Mouse (Mus musculus): ENCODE measurements at regions not wholly inside any gene's neighbourhood (a gene's known extent, or its start where the extent isn't known, plus 50 kb on each side); places are given as distances from the start of the nearest gene placed in this dataset.

DNA sequence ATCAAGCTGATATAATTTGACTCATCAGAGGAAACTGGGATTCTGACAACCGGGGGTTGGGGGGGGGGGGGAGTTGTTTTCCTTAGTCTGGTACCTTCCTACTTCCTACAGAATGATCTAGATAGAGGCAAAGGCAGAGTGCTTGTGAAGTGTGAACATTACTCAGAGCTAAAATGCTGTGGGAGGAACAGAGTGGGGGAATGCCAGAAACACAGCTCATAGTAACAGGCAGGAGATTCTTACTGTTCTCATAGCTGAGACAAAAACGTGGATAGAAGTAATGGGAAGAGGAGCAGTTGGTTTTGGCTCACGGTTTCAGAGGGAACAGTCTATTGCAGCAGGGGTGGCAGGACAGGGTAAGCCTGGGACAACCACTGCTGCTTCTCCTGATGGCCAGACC lies 167.6 kb downstream of the Tgfb2 start:
- TF ChIP-seq CHD1 (IDR thresholded peaks at IDR 0.05; ENCODE audit: low read depth, low read length), result no peak
- TF ChIP-seq GATA1 (IDR thresholded peaks at IDR 0.05; ENCODE audit: low read depth, low read length), result no peak
- no peak for TF ChIP-seq ZMIZ1 (IDR thresholded peaks at IDR 0.05; ENCODE audit: low read depth, low read length)
- TF ChIP-seq RAD21 (IDR thresholded peaks at IDR 0.05; ENCODE audit: low read depth, low read length), result no peak
- no peak for TF ChIP-seq USF1 (IDR thresholded peaks at IDR 0.05; ENCODE audit: low read depth, low read length)
- no peak for TF ChIP-seq ZKSCAN1 (IDR thresholded peaks at IDR 0.05; ENCODE audit: low read depth, low read length)
- no peak for TF ChIP-seq POLR2AphosphoS5 (IDR thresholded peaks at IDR 0.05; ENCODE audit: borderline replicate concordance, low read depth, low read length)
- TF ChIP-seq RCOR1 (IDR thresholded peaks at IDR 0.05; ENCODE audit: low read depth, low read length), result no peak
- no peak for TF ChIP-seq EP300 (IDR thresholded peaks at IDR 0.05; ENCODE audit: low read depth in 1 of 2, low read length in 2 of 2)
- no peak for TF ChIP-seq ZC3H11A (IDR thresholded peaks at IDR 0.05; ENCODE audit: low read depth, low read length)
- TF ChIP-seq GABPA (IDR thresholded peaks at IDR 0.05; ENCODE audit: low read depth, low read length), result no peak
- no peak for TF ChIP-seq ZNF384 (IDR thresholded peaks at IDR 0.05; ENCODE audit: low read depth, low read length)
- no peak for TF ChIP-seq UBTF (IDR thresholded peaks at IDR 0.05; ENCODE audit: borderline replicate concordance, insufficient read depth, low read depth, low read length)
- no peak for TF ChIP-seq HCFC1 (IDR thresholded peaks at IDR 0.05; ENCODE audit: low read depth, low read length)
- TF ChIP-seq SIN3A (IDR thresholded peaks at IDR 0.05; ENCODE audit: low read length), result no peak
- TF ChIP-seq NRF1 (IDR thresholded peaks at IDR 0.05; ENCODE audit: insufficient read depth, low read depth, low read length, poor library complexity, severe bottlenecking), result no peak
- TF ChIP-seq CHD2 (IDR thresholded peaks at IDR 0.05; ENCODE audit: low read length), result no peak
- no peak for TF ChIP-seq MXI1 (IDR thresholded peaks at IDR 0.05; ENCODE audit: low read depth, low read length)
- no peak for TF ChIP-seq MAZ (IDR thresholded peaks at IDR 0.05; ENCODE audit: low read depth, low read length)
- no peaks in the 10 kb centered on the region for H3K79me2 ChIP-seq (ENCODE audit: control insufficient read depth, insufficient read depth, low read length, poor library complexity)
- no peaks in the 10 kb centered on the region for H3K9me3 ChIP-seq (replicated peaks; ENCODE audit: insufficient read depth, low read length)
- no peaks in the 10 kb centered on the region for H3K4me1 ChIP-seq (ENCODE audit: control insufficient read depth in 1 of 2, insufficient read depth in 2 of 2, low read length in 2 of 2)
- no peak for DNase-seq (ENCODE audit: low read depth, low spot score)
- no peak overlapping the region for H3K4me3 ChIP-seq (ENCODE audit: control insufficient read depth in 1 of 2, insufficient read depth in 1 of 2, low read depth in 2 of 2, low read length in 2 of 2)
- no peak overlapping the region for H3K9ac ChIP-seq (ENCODE audit: control insufficient read depth, low read depth, low read length, poor library complexity, severe bottlenecking)
- no peaks in the 10 kb centered on the region for H3K27me3 ChIP-seq (ENCODE audit: control insufficient read depth in 1 of 2, insufficient read depth in 2 of 2, low read length in 2 of 2)
- H3K36me3 ChIP-seq (ENCODE audit: control insufficient read depth in 1 of 2, insufficient read depth in 2 of 2, low read length in 2 of 2), result no peaks in the 10 kb centered on the region
- no peak overlapping the region for H3K27ac ChIP-seq (ENCODE audit: control insufficient read depth, low read depth, low read length)

DNA sequence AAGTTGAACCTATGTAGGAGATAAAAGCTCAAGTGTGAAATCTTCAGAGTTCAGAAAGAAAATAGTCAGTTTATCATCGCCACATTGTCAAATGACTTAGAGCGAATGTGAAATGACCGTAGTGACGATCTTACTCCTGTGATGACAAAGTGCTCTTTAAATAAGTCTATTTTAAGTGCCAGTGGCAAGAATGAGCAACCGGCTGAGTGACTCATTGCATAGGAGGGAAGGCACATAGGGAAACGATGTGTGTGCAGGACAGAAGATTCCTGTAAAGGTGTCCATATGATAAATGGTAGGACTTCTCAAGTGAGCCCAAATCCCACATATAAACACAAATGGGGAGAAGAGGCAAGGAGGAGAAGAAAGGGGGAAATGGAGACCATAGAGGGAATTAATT lies 189.8 kb downstream of the Tgfb2 start:
- Histone ChIP-seq H3K4me1 (ENCODE audit: control insufficient read depth in 1 of 2, insufficient read depth in 2 of 2, low read length in 2 of 2) (no peaks in the 10 kb centered on the region), H3K36me3 (ENCODE audit: control insufficient read depth in 1 of 2, insufficient read depth in 2 of 2, low read length in 2 of 2) (no peaks in the 10 kb centered on the region), H3K9ac (ENCODE audit: control insufficient read depth, low read depth, low read length, poor library complexity, severe bottlenecking) (no peak overlapping the region), H3K4me3 (ENCODE audit: control insufficient read depth in 1 of 2, insufficient read depth in 1 of 2, low read depth in 2 of 2, low read length in 2 of 2) (no peak overlapping the region), H3K27me3 (ENCODE audit: control insufficient read depth in 1 of 2, insufficient read depth in 2 of 2, low read length in 2 of 2) (no peaks in the 10 kb centered on the region), H3K9me3 (replicated peaks; ENCODE audit: insufficient read depth, low read length) (no peaks in the 10 kb centered on the region), H3K79me2 (ENCODE audit: control insufficient read depth, insufficient read depth, low read length, poor library complexity) (no peaks in the 10 kb centered on the region), H3K27ac (ENCODE audit: control insufficient read depth, low read depth, low read length) (no peak overlapping the region)
- no peak for DNase-seq (ENCODE audit: low read depth, low spot score)
- TF ChIP-seq NELFE (IDR thresholded peaks at IDR 0.05; ENCODE audit: low read depth, low read length) (no peak), MAX (IDR thresholded peaks at IDR 0.05; ENCODE audit: low read length) (no peak), ZNF384 (IDR thresholded peaks at IDR 0.05; ENCODE audit: low read depth, low read length) (no peak), GABPA (IDR thresholded peaks at IDR 0.05; ENCODE audit: low read depth, low read length) (no peak), EP300 (IDR thresholded peaks at IDR 0.05; ENCODE audit: low read depth in 1 of 2, low read length in 2 of 2) (no peak), SMC3 (IDR thresholded peaks at IDR 0.05; ENCODE audit: low read depth, low read length) (no peak), ELF1 (IDR thresholded peaks at IDR 0.05; ENCODE audit: low read depth, low read length) (no peak), TBP (IDR thresholded peaks at IDR 0.05; ENCODE audit: low read depth, low read length) (no peak), BHLHE40 (IDR thresholded peaks at IDR 0.05; ENCODE audit: borderline replicate concordance, low read depth, low read length) (no peak), ZC3H11A (IDR thresholded peaks at IDR 0.05; ENCODE audit: low read depth, low read length) (no peak), RCOR1 (IDR thresholded peaks at IDR 0.05; ENCODE audit: low read depth, low read length) (no peak), CHD2 (IDR thresholded peaks at IDR 0.05; ENCODE audit: low read length) (no peak), NRF1 (IDR thresholded peaks at IDR 0.05; ENCODE audit: insufficient read depth, low read depth, low read length, poor library complexity, severe bottlenecking) (no peak), POLR2A (IDR thresholded peaks at IDR 0.05; ENCODE audit: control insufficient read depth in 1 of 2, insufficient read depth in 1 of 2, low read depth in 1 of 2, low read length in 2 of 2, poor library complexity in 1 of 2) (no peak), UBTF (IDR thresholded peaks at IDR 0.05; ENCODE audit: borderline replicate concordance, insufficient read depth, low read depth, low read length) (no peak), MEF2A (IDR thresholded peaks at IDR 0.05; ENCODE audit: extremely low read depth, insufficient replicate concordance, low read depth, low read length, poor library complexity, severe bottlenecking) (no peak), SIN3A (IDR thresholded peaks at IDR 0.05; ENCODE audit: low read length) (no peak)

All from MEL (cell line).